Mouse (Mus musculus) limb, embryonic 15.5 days (tissue): ENCODE data around the gene Pold1. TPM values are rescaled to one million over a fixed set of nuclear protein-coding genes. Genes with fewer than 3 reads are reported as not detected.

Experiments used
- ATAC-seq: fragments of 200-750 bp; cut with Nextera tagmentation; 2 replicates; pipeline ENCODE4 v1.8.0; 2017; ENCODE audit warnings: low read depth, moderate TSS enrichment; ENCODE audit not compliant: insufficient number of reproducible peaks, low FRiP score, low TSS enrichment
- H3K27ac ChIP-seq: fragments of 300-500 bp; sonication (generic); 2 replicates; pipeline ENCODE4 v1.5.1; 2015; ENCODE audit warnings: moderate library complexity, mild to moderate bottlenecking, inconsistent platforms
- H3K27me3 ChIP-seq: fragments of 300-500 bp; sonication (generic); 2 replicates; pipeline ENCODE4 v1.6.1; 2015; ENCODE audit warnings: inconsistent platforms
- H3K36me3 ChIP-seq: fragments of 300-500 bp; sonication (generic); 2 replicates; pipeline ENCODE4 v1.6.1; 2015; ENCODE audit warnings: inconsistent platforms
- H3K4me1 ChIP-seq: fragments of 300-500 bp; sonication (generic); 2 replicates; pipeline ENCODE4 v1.6.1; 2015; ENCODE audit warnings: inconsistent platforms
- H3K4me2 ChIP-seq: fragments of 300-500 bp; sonication (generic); 2 replicates; pipeline ENCODE4 v1.6.1; 2015; ENCODE audit warnings: mild to moderate bottlenecking, inconsistent platforms
- H3K4me3 ChIP-seq: fragments of 300-500 bp; sonication (generic); 2 replicates; pipeline ENCODE4 v1.5.1; 2015; ENCODE audit warnings: mild to moderate bottlenecking, inconsistent platforms
- H3K9ac ChIP-seq: fragments of 300-500 bp; sonication (generic); 2 replicates; pipeline ENCODE4 v1.6.1; 2015; ENCODE audit warnings: inconsistent platforms
- H3K9me3 ChIP-seq: fragments of 300-500 bp; sonication (generic); 2 replicates; pipeline ENCODE4 v1.6.1; 2016; ENCODE audit warnings: inconsistent platforms
- WGBS: fragments of 180-500 bp; shearing (Covaris S2); methylation state at CpG from one replicate; pipeline ENCODE4 v1.1.7; 2015; 5-methylcytosine and 5-hydroxymethylcytosine counted together
- polyA plus RNA-seq: library from polyadenylated mRNA; unstranded; fragments of >200 nt; fragmentation: Nextera tagmentation; extraction: Ambion mirVana; gene quantifications from 2 replicates; pipeline ENCODE4 v1.2.1, GENCODE M21; 2015

Pold1 gene
- polyA plus RNA-seq, 1 experiment from 2014 or later: 75.7 TPM

DNA sequence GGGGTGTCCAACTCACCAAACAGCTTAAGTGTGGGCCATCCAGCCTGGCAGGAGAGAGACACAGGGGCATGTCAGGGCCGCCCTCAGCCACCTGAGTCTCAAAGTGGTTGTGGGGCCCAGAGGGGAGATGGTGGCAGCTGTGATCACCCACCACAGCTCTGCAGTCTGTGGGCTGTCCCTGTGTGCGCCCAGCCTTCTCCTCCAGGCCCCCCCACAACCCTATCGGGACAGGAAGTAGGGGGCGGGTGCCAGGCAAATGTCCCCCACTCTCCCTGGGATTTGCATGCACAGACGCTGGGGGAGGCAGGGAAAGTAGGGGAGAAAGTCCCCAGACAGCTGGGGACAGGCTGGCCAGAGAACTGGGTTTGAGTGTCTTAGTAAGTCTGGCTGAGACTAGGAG lies 17.4 kb downstream of the Pold1 start:
- Histone ChIP-seq H3K36me3 (peaks cover 40% of the 10 kb centered on the region), H3K9ac (no peak overlapping the region), H3K27me3 (peaks cover 21% of the 10 kb centered on the region), H3K27ac (no peak overlapping the region), H3K4me3 (no peak overlapping the region), H3K9me3 (no peaks in the 10 kb centered on the region), H3K4me2 (no peak overlapping the region), H3K4me1 (peaks cover 7% of the 10 kb centered on the region)
- WGBS: 40% methylated on average over 5 of the region's 5 CpGs
- ATAC-seq: no peak

DNA sequence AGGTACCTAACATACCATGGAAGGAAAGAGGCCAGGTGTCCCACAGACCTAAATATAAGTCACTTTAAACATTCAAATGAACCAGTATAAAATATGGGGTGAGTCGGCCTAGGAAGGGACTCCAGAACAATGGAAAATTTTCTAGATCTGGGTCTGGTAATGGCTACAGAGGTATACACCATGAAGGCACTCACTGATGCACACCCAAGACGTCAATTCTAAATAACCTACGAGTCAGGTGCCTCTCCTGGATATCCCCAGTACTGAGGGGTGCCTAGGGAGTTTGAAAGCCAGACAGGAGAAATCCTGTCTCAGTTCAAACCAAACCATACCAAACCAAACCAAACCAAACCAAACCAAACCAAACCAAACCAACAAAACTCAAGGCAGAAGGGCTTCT lies 18.1 kb downstream of the Pold1 start:
- Histone ChIP-seq H3K4me1 (peaks cover 7% of the 10 kb centered on the region), H3K27ac (no peak overlapping the region), H3K9me3 (no peaks in the 10 kb centered on the region), H3K9ac (no peak overlapping the region), H3K4me3 (no peak overlapping the region), H3K4me2 (no peak overlapping the region), H3K27me3 (peaks cover 28% of the 10 kb centered on the region), H3K36me3 (peaks cover 33% of the 10 kb centered on the region)
- 70% methylated on average over 3 of the region's 3 CpGs for WGBS
- ATAC-seq: no peak

DNA sequence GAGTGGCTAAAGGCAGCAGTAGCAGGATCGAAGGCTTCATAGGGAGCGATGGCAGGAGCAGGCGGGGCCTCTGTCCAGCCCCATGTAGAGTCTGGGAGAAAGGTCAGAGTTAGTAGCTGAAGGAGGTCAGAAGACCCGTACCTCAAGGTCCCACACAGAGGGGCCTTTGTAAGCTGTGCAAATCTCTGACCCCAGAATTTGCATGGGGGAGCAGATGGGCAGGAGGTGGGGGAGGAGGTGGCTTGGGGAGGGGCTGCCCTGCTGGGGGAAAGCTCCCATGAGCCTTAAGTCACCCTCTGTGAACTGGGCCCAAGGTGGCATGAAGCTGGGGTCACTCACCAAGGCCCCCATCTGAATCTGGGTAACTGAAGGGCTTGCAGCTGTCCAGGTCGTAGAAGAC lies 19.1 kb downstream of the Pold1 start:
- no peaks in the 10 kb centered on the region for H3K9me3 ChIP-seq
- H3K4me2 ChIP-seq: no peak overlapping the region
- H3K36me3 ChIP-seq: peaks cover 23% of the 10 kb centered on the region
- H3K4me1 ChIP-seq: peaks cover 15% of the 10 kb centered on the region
- H3K9ac ChIP-seq: no peak overlapping the region
- ATAC-seq: no peak
- no peak overlapping the region for H3K4me3 ChIP-seq
- H3K27ac ChIP-seq: no peak overlapping the region
- peaks cover 38% of the 10 kb centered on the region for H3K27me3 ChIP-seq
- 66% methylated on average over 5 of the region's 5 CpGs for WGBS

DNA sequence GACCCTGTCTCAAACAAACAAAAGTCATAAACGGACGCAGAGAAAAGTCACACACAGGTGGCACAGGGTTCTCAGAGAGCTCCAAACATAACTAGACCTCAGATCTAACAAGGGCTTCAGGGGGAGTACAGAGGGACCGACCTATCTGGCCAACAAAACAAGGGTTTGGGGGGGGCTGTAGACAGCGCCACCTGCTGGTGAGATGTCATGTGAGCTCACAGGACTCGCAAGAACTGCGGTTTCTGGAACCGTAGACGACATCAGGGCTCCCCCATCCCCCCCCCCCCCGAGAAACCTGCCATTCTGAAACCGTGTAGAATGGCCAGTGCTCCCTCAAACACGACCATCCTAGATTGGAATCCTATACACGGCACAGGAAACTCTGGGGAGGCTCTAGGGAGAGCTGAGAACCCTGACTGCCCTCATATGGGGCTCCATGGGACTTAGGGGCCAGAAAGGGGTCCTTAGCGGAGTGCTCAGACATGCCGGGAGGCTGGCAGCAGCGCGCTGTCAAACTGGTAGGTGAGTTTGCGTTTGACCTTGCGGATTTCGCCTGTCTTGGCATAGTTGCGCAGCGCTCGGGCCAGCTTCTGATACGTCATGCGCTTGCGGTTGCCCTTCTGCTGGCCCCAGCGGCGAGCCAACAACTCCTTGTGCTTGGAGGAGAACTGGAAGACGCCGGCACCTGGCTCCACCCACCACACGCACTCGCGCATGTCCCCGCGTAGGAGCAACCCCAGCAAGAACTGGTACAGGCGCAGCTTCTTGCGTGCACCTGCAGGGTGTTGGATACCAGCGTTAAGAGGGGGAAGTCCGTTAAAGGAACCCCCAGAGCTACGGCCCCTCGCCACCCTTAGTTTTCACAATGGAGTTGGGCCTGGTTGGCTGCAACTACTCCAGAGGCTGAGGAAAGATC lies 20.9 kb downstream of the Pold1 start:
- H3K27me3 ChIP-seq: peaks cover 56% of the 10 kb centered on the region
- ATAC-seq: no peak

DNA sequence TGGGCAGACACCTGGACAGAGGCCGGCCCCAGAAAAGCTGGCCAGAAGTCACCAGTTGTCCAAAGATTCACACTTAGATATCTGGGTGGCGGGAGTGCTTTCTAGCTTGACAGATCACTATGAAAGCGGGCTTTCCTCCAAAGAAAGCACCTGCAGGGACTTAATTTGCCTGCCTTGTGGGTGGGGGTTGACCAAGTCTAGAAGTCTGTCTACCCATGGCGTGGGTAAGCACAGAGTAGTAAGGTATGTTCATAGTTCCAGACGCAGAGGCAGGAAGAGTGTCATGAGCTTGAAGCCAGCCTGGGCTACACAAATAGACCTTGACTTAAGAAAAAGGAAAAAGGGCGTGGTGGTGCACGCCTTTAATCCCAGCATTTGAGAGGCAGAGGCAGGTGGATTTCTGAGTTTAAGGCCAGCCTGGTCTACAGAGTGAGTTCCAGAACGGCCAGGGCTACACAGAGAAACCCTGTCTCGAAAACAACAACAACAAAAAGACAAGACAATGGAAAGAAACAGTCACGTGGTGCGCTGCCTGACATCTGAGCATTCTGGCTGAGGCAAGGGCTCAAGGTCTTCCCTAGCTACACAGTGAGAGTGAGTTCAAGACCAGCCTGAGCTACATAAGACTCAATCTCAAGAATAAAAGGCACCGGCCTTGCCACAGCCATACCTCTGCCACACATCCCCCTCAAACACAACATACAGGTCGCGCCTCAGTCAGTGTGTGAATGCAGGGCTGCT lies 22.1 kb downstream of the Pold1 start:
- Histone ChIP-seq H3K27ac (no peak overlapping the region), H3K4me1 (peaks cover 19% of the 10 kb centered on the region), H3K9me3 (no peaks in the 10 kb centered on the region), H3K27me3 (peaks cover 68% of the 10 kb centered on the region), H3K4me2 (no peak overlapping the region), H3K36me3 (no peaks in the 10 kb centered on the region), H3K9ac (no peak overlapping the region), H3K4me3 (no peak overlapping the region)
- 87% methylated on average over 14 of the region's 14 CpGs for WGBS
- ATAC-seq: no peak

More for the DNA sequence above, 20.9 kb downstream of the Pold1 start:
- peak overlapping the region; percentile 81 for H3K4me2 ChIP-seq
- peaks cover 16% of the 10 kb centered on the region for H3K4me1 ChIP-seq
- 4% methylated on average over 40 of the region's 40 CpGs for WGBS
- 0 out of 2 replicates have a peak overlapping the region, but pooled peaks have one; percentile 23 for H3K9ac ChIP-seq
- no peak overlapping the region for H3K27ac ChIP-seq
- no peaks in the 10 kb centered on the region for H3K9me3 ChIP-seq
- H3K4me3 ChIP-seq: peak overlapping the region; percentile 40
- peaks cover 6% of the 10 kb centered on the region for H3K36me3 ChIP-seq

DNA sequence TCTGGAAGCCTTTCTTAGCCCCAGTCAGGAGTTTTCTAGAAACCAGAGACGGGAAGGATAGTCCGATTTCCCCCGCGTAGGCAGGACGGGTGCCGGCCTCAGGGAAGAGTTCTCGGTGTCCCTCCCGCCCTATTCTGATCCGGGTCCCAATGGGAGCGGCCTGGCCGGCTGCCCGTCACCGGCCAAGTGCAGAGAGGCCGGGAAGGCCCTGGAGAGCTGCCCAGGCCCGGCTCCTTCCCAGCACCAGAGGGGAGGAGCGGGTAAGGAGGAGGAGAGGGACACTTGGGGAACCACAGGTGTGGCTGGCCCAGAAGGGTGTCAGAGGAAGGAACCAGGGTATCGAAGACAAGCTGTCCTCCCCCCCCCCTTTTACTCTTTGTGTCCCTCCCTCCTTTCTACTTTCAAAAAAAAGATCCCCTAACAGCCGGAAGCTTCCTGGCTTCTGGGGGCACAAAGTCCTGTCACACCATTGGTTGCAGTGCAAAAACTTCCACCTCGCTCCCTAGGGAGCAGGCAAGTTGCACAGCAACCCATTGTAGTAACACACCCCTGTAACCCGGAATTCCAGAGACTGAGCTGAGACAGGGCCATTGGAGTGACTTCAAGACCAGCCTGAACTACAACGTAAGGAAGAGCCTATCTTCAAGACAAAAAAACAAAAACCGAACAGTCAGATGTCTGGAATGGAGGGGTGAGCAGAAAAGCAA lies 23.4 kb downstream of the Pold1 start:
- Histone ChIP-seq H3K27ac (no peak overlapping the region), H3K4me1 (peaks cover 22% of the 10 kb centered on the region), H3K4me3 (0 out of 2 replicates have a peak overlapping the region, but pooled peaks have one; percentile 4), H3K27me3 (peaks cover 74% of the 10 kb centered on the region), H3K9me3 (no peaks in the 10 kb centered on the region), H3K36me3 (no peaks in the 10 kb centered on the region), H3K9ac (no peak overlapping the region), H3K4me2 (peak overlapping the region; percentile 29)
- 15% methylated on average over 22 of the region's 22 CpGs for WGBS
- no peak for ATAC-seq

DNA sequence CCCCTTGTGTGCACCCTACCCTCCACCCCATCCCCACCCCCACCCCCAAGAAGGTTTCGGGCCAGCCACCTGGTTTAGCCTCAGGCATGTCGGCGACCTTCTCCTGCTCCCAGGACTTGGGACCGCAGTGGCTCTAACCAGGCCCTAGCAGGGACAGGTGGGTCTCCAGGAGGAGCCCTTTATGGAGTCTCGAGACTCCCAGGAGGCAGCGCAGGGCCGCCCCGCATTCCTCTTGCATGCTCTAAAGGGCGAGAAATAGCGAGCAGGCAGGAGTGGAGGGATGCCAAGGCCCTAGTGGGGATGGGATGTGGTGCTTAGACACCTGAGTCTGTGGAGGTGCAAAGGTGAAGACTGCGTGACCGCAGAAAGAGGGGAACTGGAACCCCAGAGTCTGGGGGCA lies 24.1 kb downstream of the Pold1 start, which contains the start of gene Mybpc2:
Gene Mybpc2 (minus strand): TSS at position 155 of the 400 bp plus-strand sequence.
- ATAC-seq: no peak
- Histone ChIP-seq H3K9ac (no peak within 1 kb of the TSS), H3K4me1 (peaks cover 22% of the 10 kb centered on the region), H3K27ac (no peak within 1 kb of the TSS), H3K9me3 (no peaks in the 10 kb centered on the region), H3K4me3 (0 out of 2 replicates have a peak within 1 kb of the TSS, but pooled peaks have one; percentile 4), H3K4me2 (peak within 1 kb of the TSS; percentile 29), H3K27me3 (peaks cover 74% of the 10 kb centered on the region), H3K36me3 (no peaks in the 10 kb centered on the region)
- 23% methylated on average over 12 of the region's 12 CpGs for WGBS

DNA sequence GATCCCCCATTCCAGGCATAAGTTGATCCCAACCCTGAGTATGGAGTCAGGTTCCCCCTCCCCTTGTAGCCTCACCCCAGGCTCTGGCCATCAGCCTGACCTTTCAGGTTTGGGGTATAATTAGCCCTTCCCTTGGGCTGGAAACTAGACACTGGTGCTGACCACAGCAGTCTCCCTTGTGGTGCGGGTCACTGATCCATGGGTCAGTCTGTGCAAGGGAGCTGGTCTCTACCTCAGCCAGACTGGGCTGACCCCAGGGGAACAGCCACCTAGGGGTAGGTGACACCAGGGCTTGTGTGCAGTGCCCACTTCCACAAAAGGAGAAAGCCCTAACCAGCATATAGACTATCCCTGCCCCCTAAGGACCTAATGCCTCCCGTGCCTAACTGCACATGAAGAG lies 25.6 kb downstream of the Pold1 start:
- H3K9me3 ChIP-seq: no peaks in the 10 kb centered on the region
- no peak overlapping the region for H3K4me2 ChIP-seq
- no peak overlapping the region for H3K9ac ChIP-seq
- 60% methylated on average over 2 of the region's 2 CpGs for WGBS
- H3K36me3 ChIP-seq: no peaks in the 10 kb centered on the region
- H3K27ac ChIP-seq: no peak overlapping the region
- no peak for ATAC-seq
- H3K27me3 ChIP-seq: peaks cover 64% of the 10 kb centered on the region
- H3K4me1 ChIP-seq: peaks cover 20% of the 10 kb centered on the region
- H3K4me3 ChIP-seq: no peak overlapping the region

DNA sequence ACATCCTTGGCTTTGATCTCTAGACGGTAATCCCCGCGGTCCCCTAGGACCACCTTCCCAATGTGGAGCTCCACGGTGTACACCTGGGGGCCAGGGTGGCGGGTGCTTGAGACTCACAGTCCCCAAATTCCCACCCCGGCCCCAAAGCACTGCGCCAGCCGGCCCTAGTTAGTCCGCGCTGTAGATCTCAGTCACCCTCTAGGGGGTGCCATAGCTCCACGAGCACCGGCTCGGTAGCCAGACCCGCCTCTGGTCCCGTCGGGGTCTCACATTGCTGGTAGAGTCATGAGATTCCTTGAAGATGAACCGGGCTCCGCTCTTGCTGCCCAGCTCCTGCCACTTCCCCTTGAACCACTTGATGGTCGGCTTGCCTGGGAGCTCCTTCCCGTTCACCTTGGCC lies 26.9 kb downstream of the Pold1 start:
- 2% methylated on average over 20 of the region's 20 CpGs for whole genome bisulfite sequencing
- peaks cover 15% of the 10 kb centered on the region for H3K4me1 ChIP-seq
- no peaks in the 10 kb centered on the region for H3K36me3 ChIP-seq
- no peak overlapping the region for H3K9ac ChIP-seq
- no peak overlapping the region for H3K4me3 ChIP-seq
- 0 out of 2 replicates have a peak overlapping the region, but pooled peaks have one; percentile 19 for H3K4me2 ChIP-seq
- no peak overlapping the region for H3K27ac ChIP-seq
- ATAC-seq: no peak
- H3K27me3 ChIP-seq: peaks cover 59% of the 10 kb centered on the region
- no peaks in the 10 kb centered on the region for H3K9me3 ChIP-seq

DNA sequence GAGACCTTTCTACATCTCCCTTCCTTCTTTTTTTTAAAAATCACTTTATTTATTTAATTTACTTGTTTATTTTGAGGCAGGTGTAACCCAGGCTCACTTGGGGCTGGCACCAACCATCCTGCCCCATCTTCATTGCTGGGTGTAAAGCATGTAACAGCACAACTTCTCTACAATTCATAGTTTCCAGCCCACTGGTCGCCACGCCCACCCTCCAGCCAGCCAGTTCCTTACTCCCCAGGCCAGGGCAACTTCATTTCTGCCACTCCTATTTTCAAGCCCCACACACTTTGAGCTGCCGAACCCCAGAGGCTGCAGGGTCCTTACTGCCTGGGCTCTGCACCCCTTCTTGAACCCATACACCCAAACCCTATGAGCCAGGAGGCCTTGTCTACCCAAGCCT lies 27.7 kb downstream of the Pold1 start:
- no peak for ATAC-seq
- Histone ChIP-seq H3K27me3 (peaks cover 55% of the 10 kb centered on the region), H3K36me3 (no peaks in the 10 kb centered on the region), H3K9me3 (no peaks in the 10 kb centered on the region), H3K4me1 (peaks cover 15% of the 10 kb centered on the region), H3K9ac (no peak overlapping the region), H3K4me3 (no peak overlapping the region), H3K27ac (no peak overlapping the region), H3K4me2 (no peak overlapping the region)
- WGBS: 78% methylated on average over 3 of the region's 3 CpGs

DNA sequence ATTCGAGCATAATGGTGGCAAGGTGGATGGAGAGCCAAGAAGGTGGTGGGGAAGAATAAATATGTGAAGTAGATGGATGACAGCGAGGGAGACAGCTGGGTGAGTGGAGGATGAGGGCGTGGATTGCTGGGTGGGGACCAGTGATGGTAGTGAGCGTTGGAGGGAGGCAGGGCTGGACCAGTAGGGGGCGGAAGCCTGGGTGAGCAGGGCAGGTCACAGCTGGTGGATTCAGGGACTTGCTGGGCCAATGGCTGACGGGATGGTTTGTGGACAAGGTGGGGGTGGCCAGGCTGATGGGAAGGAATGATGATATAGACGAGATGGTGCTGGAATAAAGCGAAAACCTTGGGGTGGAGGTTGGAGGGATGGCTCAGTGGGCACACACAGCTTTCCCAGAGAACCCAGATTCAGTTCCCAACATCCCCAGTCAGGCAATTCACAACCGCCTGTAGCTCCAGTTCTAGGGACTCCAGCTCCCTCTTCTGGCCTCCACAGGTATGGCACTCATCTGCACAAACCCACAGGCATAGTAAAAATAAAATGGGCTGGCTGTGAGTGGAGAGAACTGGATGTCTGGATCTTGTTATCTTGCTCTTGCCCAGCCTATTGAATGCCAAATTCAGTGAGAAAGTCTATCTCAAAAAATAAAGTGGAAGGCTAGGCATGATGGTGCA lies 29.3 kb downstream of the Pold1 start:
- Histone ChIP-seq H3K4me1 (peaks cover 6% of the 10 kb centered on the region), H3K27ac (no peak overlapping the region), H3K4me3 (no peak overlapping the region), H3K4me2 (no peak overlapping the region), H3K27me3 (peaks cover 39% of the 10 kb centered on the region), H3K9me3 (no peaks in the 10 kb centered on the region), H3K9ac (no peak overlapping the region), H3K36me3 (no peaks in the 10 kb centered on the region)
- WGBS: 71% methylated on average over 9 of the region's 9 CpGs
- no peak for ATAC-seq
